Mouse (Mus musculus): Measurements from ENCODE around the gene Fth1. TPM values are rescaled to one million over a fixed set of nuclear protein-coding genes. Genes with fewer than 3 reads are reported as not detected.
A peak's percentile ranks its signal among the peaks of the same experiment; 100 is the strongest.

Fth1 gene
- total and polyA plus RNA-seq, 3 experiments, result 303 to 2,849 (median 317) TPM

- TF ChIP-seq IRF4 (IDR thresholded peaks at IDR 0.05; ENCODE audit: low read depth, low read length) (peak; percentile 8; the same call in 1 of the 2 replicates), POLR2A (IDR thresholded peaks at IDR 0.05; ENCODE audit: low read depth, low read length) (peak; percentile 99), PAX5 (IDR thresholded peaks at IDR 0.05; ENCODE audit: low read length) (no peak), BHLHE40 (IDR thresholded peaks at IDR 0.05; ENCODE audit: low read depth, low read length) (no peak), CTCF (conservative IDR thresholded peaks at IDR 0.05 in 1 of 2, IDR thresholded peaks at IDR 0.05 in 1 of 2; ENCODE audit: low read depth in 2 of 2, low read length in 2 of 2) (no peak), MAFK (IDR thresholded peaks at IDR 0.05; ENCODE audit: insufficient replicate concordance, low read length) (no peak), EP300 (IDR thresholded peaks at IDR 0.05; ENCODE audit: low read length) (no peak), TCF12 (IDR thresholded peaks at IDR 0.05; ENCODE audit: low read depth, low read length) (peak; percentile 86), GABPA (IDR thresholded peaks at IDR 0.05; ENCODE audit: insufficient replicate concordance, low read depth, low read length) (no peak), MAX (IDR thresholded peaks at IDR 0.05; ENCODE audit: low read length) (peak; percentile 49; the same call in 1 of the 2 replicates), NRF1 (IDR thresholded peaks at IDR 0.05; ENCODE audit: low read depth, low read length) (peak; percentile 62), MYC (IDR thresholded peaks at IDR 0.05; ENCODE audit: low read depth, low read length) (0 out of 2 replicates have a peak, but pooled peaks have one; percentile 58)
These were observed 1.9 kb downstream of the Fth1 start (continued) for GRCm38 (mm10) chr19:9982151-9982851.

GRCm38 (mm10) chr19:9982852-9983542 is 2.6 kb downstream of the Fth1 start:
- TF ChIP-seq EP300 (IDR thresholded peaks at IDR 0.05; ENCODE audit: low read length) (no peak), CHD1 (IDR thresholded peaks at IDR 0.05; ENCODE audit: low read depth, low read length) (0 out of 2 replicates have a peak, but pooled peaks have one; percentile 77), ZMIZ1 (IDR thresholded peaks at IDR 0.05; ENCODE audit: low read depth, low read length) (no peak), POLR2A (IDR thresholded peaks at IDR 0.05; ENCODE audit: low read depth, low read length) (no peak), SMC3 (IDR thresholded peaks at IDR 0.05; ENCODE audit: low read depth, low read length) (no peak), BHLHE40 (IDR thresholded peaks at IDR 0.05; ENCODE audit: low read depth, low read length) (peak; percentile 79), MYC (IDR thresholded peaks at IDR 0.05; ENCODE audit: low read depth, low read length) (peak; percentile 67; the same call in 1 of the 2 replicates), HCFC1 (IDR thresholded peaks at IDR 0.05; ENCODE audit: low read depth, low read length) (no peak; the same call in 1 of the 2 replicates), GABPA (IDR thresholded peaks at IDR 0.05; ENCODE audit: insufficient replicate concordance, low read depth, low read length) (no peak), MXI1 (IDR thresholded peaks at IDR 0.05; ENCODE audit: low read depth, low read length) (peak; percentile 93), POLR2AphosphoS2 (IDR thresholded peaks at IDR 0.05; ENCODE audit: low read depth, low read length) (peak; percentile 4), MAX (IDR thresholded peaks at IDR 0.05; ENCODE audit: low read length) (peak; percentile 89), MEF2A (IDR thresholded peaks at IDR 0.05; ENCODE audit: borderline replicate concordance, low read depth, low read length) (no peak), TCF12 (IDR thresholded peaks at IDR 0.05; ENCODE audit: low read depth, low read length) (no peak), USF1 (IDR thresholded peaks at IDR 0.05; ENCODE audit: low read depth, low read length) (peak; percentile 81), ELF1 (IDR thresholded peaks at IDR 0.05; ENCODE audit: low read depth, low read length) (no peak), UBTF (IDR thresholded peaks at IDR 0.05; ENCODE audit: low read depth, low read length) (no peak), NRF1 (IDR thresholded peaks at IDR 0.05; ENCODE audit: low read depth, low read length) (no peak), KAT2A (IDR thresholded peaks at IDR 0.05; ENCODE audit: insufficient replicate concordance, low read length) (no peak), MAFK (IDR thresholded peaks at IDR 0.05; ENCODE audit: insufficient replicate concordance, low read length) (no peak), USF2 (conservative IDR thresholded peaks at IDR 0.05; ENCODE audit: low read depth, low read length) (peak; percentile 81), JUND (conservative IDR thresholded peaks at IDR 0.05; ENCODE audit: low read depth, low read length) (no peak), ETS1 (conservative IDR thresholded peaks at IDR 0.05; ENCODE audit: low read depth, low read length) (no peak)
- dilution Hi-C loops (cut with MboI; ENCODE audit: extremely low pct_ligation_motif_present, extremely low pct_unique_long_range_greater_than_20kb, low sequenced_read_pairs), result no loop called here
- peaks cover 23 to 37% of the 10 kb centered on the region in 2 experiments for H3K36me3 ChIP-seq (replicated peaks in 1 of 2; ENCODE audit: control insufficient read depth in 1 of 2, insufficient read depth in 1 of 2, low read length in 1 of 2)

More at GRCm38 (mm10) chr19:9982852-9983542, 2.6 kb downstream of the Fth1 start:
- in situ Hi-C loops (cut with MboI; ENCODE audit: low pct_ligation_motif_present, low pct_unique_long_range_greater_than_20kb, low sequenced_read_pairs), result loop anchor here (5.0 kb wide), 1 partner anchor 56 kb away; no protein-coding TSS in a partner anchor
- Histone ChIP-seq H3K27ac (ENCODE audit: insufficient read depth, low read depth) (peak overlapping the region; percentile 94), H3K4me2 (ENCODE audit: insufficient read depth, low read depth, poor library complexity, severe bottlenecking) (peak overlapping the region; percentile 83), H3K4me1 (ENCODE audit: control insufficient read depth in 1 of 2, insufficient read depth in 2 of 2) (peaks cover 22 to 66% of the 10 kb centered on the region in 2 experiments), H3K4me3 (replicated peaks in 1 of 3; ENCODE audit: low read depth in 2 of 3, low read length in 2 of 3, poor library complexity in 1 of 3) (peak overlapping the region; percentile 70 to 99 (median 93)), H3K27me3 (replicated peaks) (no peaks in the 10 kb centered on the region), H3K9ac (ENCODE audit: insufficient read depth, low read depth) (peak overlapping the region; percentile 95), H3K79me2 (replicated peaks; ENCODE audit: control insufficient read depth, extremely low read depth, insufficient read depth, poor library complexity, severe bottlenecking) (peaks cover 18% of the 10 kb centered on the region), H3K9me3 (replicated peaks; ENCODE audit: low read length) (no peaks in the 10 kb centered on the region)
- DNase-seq (ENCODE audit: extremely low read depth), result peak; percentile 68

Measured in CH12.LX (cell line).